Mouse (Mus musculus): ENCODE measurements around the gene Slc7a7.

Gene Slc7a7

GRCm38 (mm10) chr14:54328548-54328947 lies 89.0 kb downstream of the Slc7a7 start:
- DNase-seq (ENCODE audit: low spot score in 2 of 2), result no peak

- no peak for DNase-seq (ENCODE audit: low spot score in 2 of 2)
Measured at GRCm38 (mm10) chr14:54324486-54324885, 93.1 kb downstream of the Slc7a7 start.

- DNase-seq (ENCODE audit: low spot score in 2 of 2), result no peak
Measured at GRCm38 (mm10) chr14:54321556-54322376, 95.8 kb downstream of the Slc7a7 start.

All from natural killer cell, adult 2 months (primary cell).